Mouse (Mus musculus): ENCODE data around the gene Tab1. TPM values are rescaled to one million over a fixed set of nuclear protein-coding genes. Genes with fewer than 3 reads are reported as not detected.
A peak's percentile ranks its signal among the peaks of the same experiment; 100 is the strongest.

Gene Tab1
- polyA plus RNA-seq, 1 experiment from 2014 or later: 32.3 TPM

DNA sequence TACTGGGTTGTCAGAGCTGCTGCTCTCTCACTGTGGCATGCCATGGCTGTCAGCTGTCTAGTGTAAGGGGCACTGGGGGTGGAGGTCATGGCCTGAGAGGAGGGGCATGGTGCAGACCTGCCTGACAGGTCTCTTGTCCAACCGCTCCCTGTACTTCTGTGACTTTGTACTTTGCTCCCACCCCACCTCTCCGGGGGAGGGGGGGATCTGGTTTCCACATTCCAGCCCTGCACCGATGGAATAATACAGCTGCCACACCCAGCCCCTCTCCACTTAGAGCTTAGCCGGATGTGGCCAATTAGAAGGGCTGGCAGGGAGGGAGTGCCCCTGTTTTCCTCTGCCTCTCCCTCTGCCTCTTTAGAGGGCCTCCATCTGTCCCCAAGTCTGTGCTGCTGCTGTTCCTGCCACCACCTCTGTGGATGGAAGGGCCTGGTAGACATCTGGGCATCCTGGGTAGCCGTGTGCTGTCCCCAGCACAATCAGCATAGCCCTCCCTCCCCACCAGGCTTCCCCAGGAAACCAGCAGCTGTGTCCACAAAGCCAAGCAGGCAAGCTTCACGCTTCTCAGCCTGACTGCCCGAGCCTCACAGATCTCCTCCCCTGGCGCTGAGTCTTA lies 26.5 kb downstream of the Tab1 start:
- no peak for TF ChIP-seq CTCF (IDR thresholded peaks at IDR 0.05)
- no peaks in the 10 kb centered on the region for H3K27me3 ChIP-seq
- ATAC-seq (peak; percentile 45), DNase-seq (ENCODE audit: low read depth, low spot score) (no peak)
- ChIA-PET CTCF (interaction anchor here (0.7 to 1.5 kb wide), 6 partner anchors 12 to 69 kb away, joined by 3 to 5 read pairs (median 4); partner anchors contain the start of gene Syngr1), POLR2A (interaction anchor here (0.7 to 1.0 kb wide), 2 partner anchors 21 to 58 kb away, joined by 3 read pairs; no protein-coding TSS in a partner anchor)
- in situ Hi-C loops (cut with MboI; ENCODE audit: low pct_unique_long_range_greater_than_20kb): no loop called here

DNA sequence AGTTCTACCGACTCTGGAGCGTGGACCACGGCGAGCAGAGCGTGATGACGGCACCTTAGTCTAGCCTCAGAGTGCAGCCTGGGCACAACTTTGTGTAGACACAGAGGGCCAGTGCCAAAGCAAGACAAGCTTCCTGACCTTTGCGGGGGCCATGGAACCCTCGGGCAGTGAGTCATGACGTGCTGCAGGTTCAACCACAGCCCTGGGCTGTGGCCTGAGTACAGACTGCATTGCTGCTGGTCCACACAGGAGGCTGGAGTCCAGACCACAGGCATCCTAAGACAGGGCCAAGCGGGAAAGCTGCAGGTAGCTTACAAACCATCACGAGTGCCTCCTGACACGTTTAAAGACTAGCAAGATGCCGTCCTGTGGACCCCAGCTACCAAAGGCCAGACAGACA lies 27.3 kb downstream of the Tab1 start:
- ATAC-seq: no peak
- POLR2A ChIA-PET: interaction anchor here (0.9 kb wide), 1 partner anchor 14 kb away, joined by 3 read pairs; the partner anchor contains the start of gene Mgat3
- TF ChIP-seq CTCF (IDR thresholded peaks at IDR 0.05): no peak

DNA sequence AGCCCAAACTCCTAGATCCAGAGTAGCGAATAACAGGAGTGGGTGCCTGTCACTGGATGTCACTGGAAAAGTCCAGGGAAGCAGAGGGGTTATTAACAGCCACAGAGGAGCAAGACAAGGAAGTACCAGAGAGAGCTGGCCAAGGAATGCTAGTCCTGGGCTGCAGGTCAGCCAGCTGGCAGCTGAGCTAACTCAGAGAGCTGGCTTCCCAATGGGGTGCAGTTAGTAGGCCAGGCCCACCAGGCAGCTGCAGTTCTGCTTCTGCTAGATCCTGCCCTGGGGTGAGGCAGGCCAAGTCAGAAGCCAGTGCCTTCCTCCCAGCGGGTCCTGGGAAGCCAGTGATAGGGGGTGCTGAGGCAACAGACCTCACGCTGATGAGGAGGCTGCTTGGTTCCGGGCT lies 27.8 kb downstream of the Tab1 start:
- no peak for DNase-seq (ENCODE audit: low read depth, low spot score)
- CTCF ChIA-PET: interaction anchor here (1.5 kb wide), 2 partner anchors 20 to 70 kb away, joined by 4 to 5 read pairs; partner anchors contain the start of gene Syngr1
- in situ Hi-C loops (cut with MboI; ENCODE audit: low pct_unique_long_range_greater_than_20kb): no loop called here
- POLR2A ChIA-PET: interaction anchor here (0.9 kb wide), 1 partner anchor 13 kb away, joined by 3 read pairs; the partner anchor contains the start of gene Mgat3
- TF ChIP-seq CTCF (IDR thresholded peaks at IDR 0.05): no peak
- H3K27me3 ChIP-seq: no peaks in the 10 kb centered on the region
- no peak for ATAC-seq

More for the DNA sequence above, 27.3 kb downstream of the Tab1 start:
- H3K27me3 ChIP-seq: no peaks in the 10 kb centered on the region
- no peak for DNase-seq (ENCODE audit: low read depth, low spot score)
- in situ Hi-C loops (cut with MboI; ENCODE audit: low pct_unique_long_range_greater_than_20kb): no loop called here
- CTCF ChIA-PET: interaction anchor here (1.4 to 1.5 kb wide), 3 partner anchors 11 to 69 kb away, joined by 4 to 5 read pairs (median 5); partner anchors contain the start of gene Syngr1

DNA sequence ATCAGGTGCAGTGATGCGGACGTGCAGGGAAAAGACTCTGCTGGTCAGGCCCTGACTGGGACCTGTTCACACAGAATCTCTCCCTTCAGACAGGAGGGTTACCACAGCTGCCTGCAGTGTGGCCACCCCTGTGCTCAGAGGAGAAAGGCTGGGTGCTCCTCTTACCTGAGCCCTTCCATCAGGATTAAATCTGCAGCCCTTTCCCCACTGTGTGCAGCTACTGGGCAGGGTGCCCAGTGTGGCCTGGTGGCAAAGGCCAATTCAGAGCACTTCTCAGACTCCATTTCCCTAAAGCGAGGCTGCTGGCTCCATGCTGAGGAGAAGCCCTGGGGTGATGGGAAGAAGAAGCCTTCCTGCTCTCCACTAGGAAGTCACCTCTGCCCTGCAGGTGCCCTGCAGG lies 28.3 kb downstream of the Tab1 start:
- in situ Hi-C loops (cut with MboI; ENCODE audit: low pct_unique_long_range_greater_than_20kb): no loop called here
- TF ChIP-seq CTCF (IDR thresholded peaks at IDR 0.05): no peak
- ATAC-seq (no peak), DNase-seq (ENCODE audit: low read depth, low spot score) (no peak)
- POLR2A ChIA-PET: interaction anchor here (0.9 kb wide), 1 partner anchor 13 kb away, joined by 3 read pairs; the partner anchor contains the start of gene Mgat3
- H3K27me3 ChIP-seq: no peaks in the 10 kb centered on the region
- CTCF ChIA-PET: interaction anchor here (1.2 kb wide), 1 partner anchor 70 kb away, joined by 3 read pairs; the partner anchor contains the start of gene Syngr1

DNA sequence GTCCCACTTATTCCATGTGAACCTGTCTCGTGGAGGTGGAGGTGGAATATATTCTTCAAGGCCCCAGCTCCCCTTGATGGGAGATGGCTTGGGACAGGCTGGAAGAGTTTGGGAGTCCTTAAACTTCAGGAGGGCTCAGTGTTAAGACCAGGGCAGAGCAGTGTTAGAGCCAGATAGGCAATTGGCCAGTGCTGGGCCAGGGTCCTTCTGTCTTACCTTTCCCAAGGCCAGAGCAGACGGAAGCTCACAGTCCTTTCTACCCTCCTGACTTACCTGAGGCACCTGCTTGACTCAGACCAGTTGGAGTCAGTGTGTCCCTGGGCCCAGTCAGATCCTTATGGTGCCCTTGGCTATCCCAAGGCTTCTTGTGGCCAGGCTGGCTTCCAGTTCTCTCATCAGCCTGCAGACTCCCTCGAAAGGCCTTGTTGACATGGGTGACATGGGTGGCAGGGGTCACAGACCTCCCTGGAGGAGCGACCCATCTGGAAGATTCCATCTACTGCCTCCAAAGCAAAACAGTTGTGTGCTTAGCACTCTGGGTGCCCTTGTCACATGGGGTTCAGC lies 29.6 kb downstream of the Tab1 start:
- ChIA-PET POLR2A (interaction anchor here (0.8 to 1.3 kb wide), 2 partner anchors 29 to 39 kb away, joined by 3 read pairs; partner anchors contain the start of gene Tab1), CTCF (interaction anchor here (1.2 kb wide), 1 partner anchor 72 kb away, joined by 3 read pairs; the partner anchor contains the start of gene Syngr1)
- TF ChIP-seq CTCF (IDR thresholded peaks at IDR 0.05): no peak
- ATAC-seq (no peak), DNase-seq (ENCODE audit: low read depth, low spot score) (no peak)
- in situ Hi-C loops (cut with MboI; ENCODE audit: low pct_unique_long_range_greater_than_20kb): no loop called here
- H3K27me3 ChIP-seq: no peaks in the 10 kb centered on the region

DNA sequence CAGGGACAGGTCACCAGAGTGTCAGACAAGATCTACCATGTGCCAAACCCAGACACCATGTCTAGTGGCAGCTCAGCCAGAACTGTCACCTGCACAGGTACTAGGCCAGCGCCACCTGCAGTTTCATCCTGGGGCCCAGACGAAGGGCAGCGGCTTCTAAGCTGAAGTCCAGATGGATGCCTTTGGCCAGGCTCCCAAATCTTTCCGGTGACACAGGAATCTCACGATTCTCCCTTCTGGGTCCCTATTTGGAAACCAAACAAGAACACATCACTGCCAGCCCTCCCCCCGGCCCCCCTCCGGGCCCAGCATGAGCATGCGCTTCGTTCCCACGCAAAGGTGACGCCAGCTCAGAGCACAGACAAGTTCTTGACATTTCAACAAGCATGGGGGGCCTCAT lies 30.3 kb downstream of the Tab1 start:
- ATAC-seq (no peak), DNase-seq (ENCODE audit: low read depth, low spot score) (no peak)
- ChIA-PET CTCF (no interaction called here), POLR2A (interaction anchor here (1.3 kb wide), 1 partner anchor 39 kb away, joined by 3 read pairs; no protein-coding TSS in a partner anchor)
- no peaks in the 10 kb centered on the region for H3K27me3 ChIP-seq
- no peak for TF ChIP-seq CTCF (IDR thresholded peaks at IDR 0.05)
- in situ Hi-C loops (cut with MboI; ENCODE audit: low pct_unique_long_range_greater_than_20kb): no loop called here

DNA sequence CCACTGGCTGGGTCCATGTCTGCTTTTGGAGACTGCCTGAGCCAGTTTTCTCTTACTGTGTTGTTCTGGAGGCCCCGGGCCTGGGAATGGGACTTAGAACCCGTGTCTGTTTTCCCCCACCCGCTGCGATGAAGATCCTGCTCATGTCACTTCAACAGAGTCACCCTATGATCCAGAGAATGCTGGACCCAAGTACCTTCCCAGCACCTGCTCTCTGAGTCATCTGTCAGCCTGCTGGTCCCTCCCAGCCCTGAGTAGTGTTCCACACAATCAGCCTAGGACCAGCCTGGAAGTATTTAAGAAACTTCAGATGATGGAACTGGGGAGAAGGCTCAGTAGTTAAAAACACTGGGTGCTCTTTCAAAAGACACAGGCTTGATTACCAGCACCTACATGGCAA lies 30.8 kb downstream of the Tab1 start:
- ATAC-seq: no peak
- CTCF ChIA-PET: no interaction called here
- H3K27me3 ChIP-seq: no peaks in the 10 kb centered on the region
- DNase-seq (ENCODE audit: low read depth, low spot score): no peak
- in situ Hi-C loops (cut with MboI; ENCODE audit: low pct_unique_long_range_greater_than_20kb): no loop called here
- POLR2A ChIA-PET: interaction anchor here (1.3 kb wide), 1 partner anchor 38 kb away, joined by 3 read pairs; no protein-coding TSS in a partner anchor
- TF ChIP-seq CTCF (IDR thresholded peaks at IDR 0.05): no peak

DNA sequence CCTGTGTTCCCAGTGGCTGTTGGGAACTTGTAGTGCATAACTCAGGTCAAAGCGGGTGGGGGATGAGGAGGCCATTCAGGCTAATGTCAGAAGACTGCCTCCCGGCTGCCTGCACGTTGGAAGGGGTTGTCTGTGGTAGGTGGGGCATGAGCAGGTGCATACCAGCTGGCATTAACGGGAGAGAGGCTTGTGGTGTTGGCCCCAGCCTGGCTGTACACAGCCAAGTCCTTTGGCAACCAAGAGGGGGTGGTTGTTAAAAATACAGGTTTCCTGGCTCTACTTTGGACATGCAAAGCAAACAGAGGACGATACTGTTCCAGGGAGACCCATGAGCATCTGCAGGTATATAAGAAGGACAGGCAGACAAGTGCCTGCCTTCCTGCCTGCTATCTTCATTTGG lies 32.5 kb downstream of the Tab1 start:
- ChIA-PET POLR2A (no interaction called here), CTCF (no interaction called here)
- ATAC-seq (no peak), DNase-seq (ENCODE audit: low read depth, low spot score) (no peak)
- H3K27me3 ChIP-seq: no peaks in the 10 kb centered on the region
- TF ChIP-seq CTCF (IDR thresholded peaks at IDR 0.05): no peak
- in situ Hi-C loops (cut with MboI; ENCODE audit: low pct_unique_long_range_greater_than_20kb): no loop called here

DNA sequence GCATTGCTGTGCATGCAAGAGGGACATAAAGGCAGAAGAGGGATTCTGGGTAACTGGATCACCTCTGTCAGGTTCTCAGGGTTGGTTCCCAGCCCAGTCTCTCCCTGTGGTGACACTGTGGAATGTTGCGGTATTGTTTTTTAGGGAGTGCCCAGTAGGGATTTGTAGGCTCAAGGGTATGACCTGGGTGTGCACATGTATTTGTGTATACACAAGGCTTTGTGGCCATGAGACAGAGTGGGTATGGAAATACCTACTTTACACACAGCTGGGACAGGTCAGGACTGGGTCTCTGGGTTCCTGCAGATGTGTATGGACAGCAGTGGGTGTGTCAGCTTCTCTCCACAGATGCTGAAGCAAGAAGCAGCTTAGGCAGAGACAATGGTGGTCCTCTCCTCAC lies 36.6 kb downstream of the Tab1 start:
- ChIA-PET POLR2A (no interaction called here), CTCF (interaction anchor here (0.9 kb wide), 1 partner anchor 79 kb away, joined by 3 read pairs; no protein-coding TSS in a partner anchor)
- no peaks in the 10 kb centered on the region for H3K27me3 ChIP-seq
- no peak for TF ChIP-seq CTCF (IDR thresholded peaks at IDR 0.05)
- DNase-seq (ENCODE audit: low read depth, low spot score): no peak
- no peak for ATAC-seq
- in situ Hi-C loops (cut with MboI; ENCODE audit: low pct_unique_long_range_greater_than_20kb): no loop called here

DNA sequence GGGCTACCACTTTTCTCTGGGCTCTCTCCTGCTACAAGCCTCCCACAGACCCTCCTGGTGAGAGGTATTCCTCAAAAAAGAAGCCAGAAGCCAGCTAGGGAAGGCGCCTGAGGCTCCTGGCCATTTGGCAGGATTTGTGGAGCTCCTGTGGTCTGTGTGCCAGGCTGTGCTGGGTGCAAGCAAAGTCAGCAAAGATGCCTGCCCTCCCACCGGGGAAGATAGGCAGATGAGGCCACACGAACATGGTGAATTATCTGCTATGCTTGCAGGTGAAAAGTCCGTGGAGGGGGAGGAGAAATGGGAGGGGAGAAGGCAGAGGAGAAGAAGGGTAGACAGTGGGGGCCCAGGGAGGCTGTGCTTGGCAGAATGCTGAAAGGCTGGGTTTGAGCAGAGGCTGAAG lies 37.4 kb downstream of the Tab1 start:
- no peak for ATAC-seq

DNA sequence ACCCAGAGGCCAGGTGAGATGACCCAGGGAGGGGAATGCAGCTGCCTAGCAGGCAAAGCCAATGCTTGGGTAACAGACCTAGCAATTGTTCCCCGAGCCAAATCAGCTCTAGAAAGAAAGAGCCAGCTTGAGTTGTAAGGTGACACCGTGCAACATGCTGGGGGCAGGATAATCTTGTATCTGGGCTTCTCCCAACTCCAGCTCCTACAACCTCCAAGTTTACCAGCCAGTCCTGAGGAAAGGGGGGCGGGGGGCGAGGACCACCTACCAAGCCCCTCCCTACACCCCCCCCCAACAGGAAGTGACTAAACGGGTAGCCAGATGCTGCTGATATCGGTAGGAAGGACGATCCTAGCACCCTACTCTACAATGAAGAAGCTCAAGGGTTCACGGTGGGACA lies 38.4 kb downstream of the Tab1 start:
- DNase-seq (ENCODE audit: low read depth, low spot score): no peak
- TF ChIP-seq CTCF (IDR thresholded peaks at IDR 0.05): no peak
- in situ Hi-C loops (cut with MboI; ENCODE audit: low pct_unique_long_range_greater_than_20kb): no loop called here
- ATAC-seq: no peak
- POLR2A ChIA-PET: interaction anchor here (0.7 kb wide), 2 partner anchors 22 to 43 kb away, joined by 4 to 5 read pairs; no protein-coding TSS in a partner anchor
- CTCF ChIA-PET: interaction anchor here (1.6 kb wide), 1 partner anchor 12 kb away, joined by 5 read pairs; no protein-coding TSS in a partner anchor
- H3K27me3 ChIP-seq: no peaks in the 10 kb centered on the region

More for the DNA sequence above, 37.4 kb downstream of the Tab1 start:
- ChIA-PET CTCF (interaction anchor here (1.6 kb wide), 1 partner anchor 11 kb away, joined by 5 read pairs; no protein-coding TSS in a partner anchor), POLR2A (no interaction called here)
- H3K27me3 ChIP-seq: no peaks in the 10 kb centered on the region
- in situ Hi-C loops (cut with MboI; ENCODE audit: low pct_unique_long_range_greater_than_20kb): no loop called here
- TF ChIP-seq CTCF (IDR thresholded peaks at IDR 0.05): no peak
- DNase-seq (ENCODE audit: low read depth, low spot score): no peak
